Mouse (Mus musculus): ENCODE data around the gene Zscan18.

- no peak for TF ChIP-seq POLR2A (IDR thresholded peaks at IDR 0.05; ENCODE audit: insufficient read depth, low read depth, low read length)
- TF ChIP-seq CTCF (IDR thresholded peaks at IDR 0.05), result no peak
- TF ChIP-seq EP300 (IDR thresholded peaks at IDR 0.05; ENCODE audit: insufficient read depth, low read depth, low read length), result no peak
These were observed 23.1 kb downstream of the Zscan18 start for GRCm38 (mm10) chr7:12780151-12780830.
